Mouse (Mus musculus) Patski (cell line): ENCODE data around the gene Coro1b. TPM values are rescaled to one million over a fixed set of nuclear protein-coding genes. Genes with fewer than 3 reads are reported as not detected.
A peak's percentile ranks its signal among the peaks of the same experiment; 100 is the strongest.

Experiments used
- ATAC-seq: fragments of 100-300 bp; one replicate; pipeline ENCODE4 v1.8.0; 2021
- CTCF ChIA-PET: fragments of 350-600 bp; sonication (Branson Sonifier 250); formaldehyde crosslinking; loops from one replicate; lab custom pipeline; 2022; ENCODE audit warnings: inconsistent platforms; lab: Charles Lee
- POLR2A ChIA-PET: fragments of 350-600 bp; sonication (Branson Sonifier 250); formaldehyde crosslinking; loops from one replicate; lab custom pipeline; 2022; ENCODE audit warnings: antibody characterized with exemption, inconsistent platforms; lab: Charles Lee
- DNase-seq: peaks from one replicate; pipeline ENCODE4 v3.0.0-alpha.2; 2011; ENCODE audit warnings: low read depth, low spot score
- H3K27me3 ChIP-seq: fragments of 371-371 bp; one replicate; pipeline ENCODE4 v1.5.1; 2021
- CTCF ChIP-seq: fragments of 100-300 bp; IDR thresholded peaks from one replicate; pipeline ENCODE4 v1.5.1; 2021
- in situ Hi-C: fragments of 300-500 bp; cut with MboI; formaldehyde crosslinking; loops from 3 replicates; pipeline ENCODE4 v1.11.1; 2018; ENCODE audit warnings: low pct_unique_long_range_greater_than_20kb, mixed read lengths
- polyA plus RNA-seq: library from polyadenylated mRNA; unstranded; gene quantifications from one replicate; pipeline ENCODE4 v1.2.3, GENCODE M21; 2021

Coro1b gene
- polyA plus RNA-seq, 1 experiment from 2014 or later: 321 TPM

DNA sequence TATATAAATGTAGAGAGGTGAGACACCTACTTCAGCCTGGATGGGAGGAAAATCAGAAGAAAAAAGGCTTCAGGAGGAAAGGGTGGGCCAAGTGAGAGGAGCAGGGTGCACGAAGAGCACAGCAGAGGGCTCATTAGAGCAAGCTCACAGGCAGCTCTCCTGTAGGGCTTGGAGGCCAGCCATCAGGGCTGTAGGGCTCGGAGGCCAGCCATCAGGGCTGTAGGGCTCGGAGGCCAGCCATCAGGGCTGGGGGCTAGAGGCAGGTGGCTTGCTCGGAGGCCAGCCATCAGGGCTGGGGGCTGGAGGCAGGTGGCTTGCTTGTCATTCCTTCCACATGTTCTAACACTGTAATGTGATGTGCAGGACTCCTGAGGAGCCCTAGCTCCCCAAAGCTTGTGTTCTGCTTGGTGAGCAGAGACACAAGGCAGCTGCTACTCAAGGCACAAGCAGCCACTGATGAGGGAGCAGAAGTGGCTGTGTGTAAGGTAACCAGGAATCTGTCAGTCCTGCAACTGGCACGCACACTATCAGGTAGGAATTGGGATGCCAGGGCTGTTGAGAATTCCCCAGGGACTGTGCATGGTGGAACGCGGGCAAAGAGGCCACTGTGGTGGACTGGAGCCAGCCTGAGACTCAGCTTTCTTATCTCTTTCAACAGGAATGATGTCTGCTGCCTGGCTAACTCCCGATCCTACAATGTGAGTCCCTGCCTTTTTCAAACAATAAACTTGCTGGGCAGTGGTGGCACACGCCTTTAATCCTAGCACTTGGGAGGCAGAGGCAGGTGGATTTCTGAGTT, 18.5 kb downstream of the Coro1b start:
- ChIA-PET POLR2A (interaction anchor here (1.2 kb wide), 1 partner anchor 41 kb away, joined by 3 read pairs; no protein-coding TSS in a partner anchor), CTCF (interaction anchor here (1.2 to 1.6 kb wide), 2 partner anchors 20 to 34 kb away, joined by 3 read pairs; partner anchors contain the start of gene Rad9a)
- H3K27me3 ChIP-seq: no peaks in the 10 kb centered on the region
- in situ Hi-C loops: no loop called here
- ATAC-seq (no peak), DNase-seq (no peak)
- TF ChIP-seq CTCF: no peak

- H3K27me3 ChIP-seq: no peaks in the 10 kb centered on the region
- DNase-seq: peak; percentile 91
- peak; percentile 83 for ATAC-seq
- ChIA-PET CTCF (interaction anchor here (1.0 to 2.2 kb wide), 11 partner anchors 9 to 50 kb away, joined by 3 to 9 read pairs (median 5); partner anchors contain the start of genes Coro1b and Rad9a), POLR2A (interaction anchor here (0.6 to 3.3 kb wide), 11 partner anchors 10 to 279 kb away, joined by 3 to 22 read pairs (median 5); partner anchors contain the start of genes AC109138.7, Clcf1, Ppp1ca and Rad9a)
- TF ChIP-seq CTCF: no peak
- in situ Hi-C loops: no loop called here
Measured at GRCm38 (mm10) chr19:4169378-4169784, 21.0 kb downstream of the Coro1b start.

- ATAC-seq: no peak
- ChIA-PET POLR2A (interaction anchor here (1.0 to 3.3 kb wide), 13 partner anchors 10 to 60 kb away, joined by 3 to 22 read pairs (median 5); partner anchors contain the start of genes AC109138.7, Clcf1, Ppp1ca and Rad9a), CTCF (interaction anchor here (1.0 to 2.2 kb wide), 13 partner anchors 8 to 61 kb away, joined by 3 to 9 read pairs (median 5); partner anchors contain the start of genes Coro1b and Rad9a)
- TF ChIP-seq CTCF: no peak
- in situ Hi-C loops: no loop called here
- H3K27me3 ChIP-seq: no peaks in the 10 kb centered on the region
- DNase-seq: no peak
Measured at GRCm38 (mm10) chr19:4169810-4170209, 21.4 kb downstream of the Coro1b start.

DNA sequence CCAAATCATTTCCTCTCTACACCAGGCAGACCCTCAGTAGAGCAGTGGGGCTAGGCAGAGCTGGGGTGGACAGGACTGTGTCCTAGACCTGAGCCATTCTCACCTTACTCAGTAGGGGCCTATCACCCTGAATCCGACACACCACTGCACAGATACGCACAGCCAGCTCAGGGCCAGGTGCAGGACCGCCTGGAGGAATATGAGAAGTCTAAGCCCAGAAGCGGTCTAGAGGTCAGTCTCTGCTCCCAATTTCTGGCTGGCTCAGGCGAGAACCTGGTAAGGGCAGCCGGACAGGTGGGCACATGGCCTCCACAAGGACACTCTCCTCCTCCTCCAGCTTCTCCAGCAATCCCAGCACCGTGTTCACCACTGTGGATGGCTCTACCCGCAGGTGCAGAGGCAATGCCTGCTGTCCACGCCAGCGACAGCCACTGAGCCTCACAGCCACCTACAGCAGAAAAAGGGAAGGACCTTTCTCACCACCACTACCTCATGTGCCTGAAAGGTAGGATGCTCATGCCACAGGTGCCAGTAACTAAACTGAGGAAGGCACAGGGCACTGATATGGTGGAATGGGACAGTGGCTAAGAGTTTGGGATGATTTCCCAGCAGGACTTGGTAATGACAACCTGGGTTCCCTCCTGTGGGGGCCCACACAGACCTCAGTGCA, 22.4 kb downstream of the Coro1b start:
- in situ Hi-C loops: no loop called here
- H3K27me3 ChIP-seq: no peaks in the 10 kb centered on the region
- TF ChIP-seq CTCF: no peak
- no peak for DNase-seq
- ChIA-PET POLR2A (interaction anchor here (0.8 to 3.3 kb wide), 16 partner anchors 11 to 59 kb away, joined by 3 to 22 read pairs (median 4); partner anchors contain the start of genes AC109138.7, Clcf1, Ppp1ca and Rad9a), CTCF (interaction anchor here (1.0 to 2.2 kb wide), 7 partner anchors 11 to 60 kb away, joined by 3 to 9 read pairs (median 6); partner anchors contain the start of gene Rad9a)
- no peak for ATAC-seq

DNA sequence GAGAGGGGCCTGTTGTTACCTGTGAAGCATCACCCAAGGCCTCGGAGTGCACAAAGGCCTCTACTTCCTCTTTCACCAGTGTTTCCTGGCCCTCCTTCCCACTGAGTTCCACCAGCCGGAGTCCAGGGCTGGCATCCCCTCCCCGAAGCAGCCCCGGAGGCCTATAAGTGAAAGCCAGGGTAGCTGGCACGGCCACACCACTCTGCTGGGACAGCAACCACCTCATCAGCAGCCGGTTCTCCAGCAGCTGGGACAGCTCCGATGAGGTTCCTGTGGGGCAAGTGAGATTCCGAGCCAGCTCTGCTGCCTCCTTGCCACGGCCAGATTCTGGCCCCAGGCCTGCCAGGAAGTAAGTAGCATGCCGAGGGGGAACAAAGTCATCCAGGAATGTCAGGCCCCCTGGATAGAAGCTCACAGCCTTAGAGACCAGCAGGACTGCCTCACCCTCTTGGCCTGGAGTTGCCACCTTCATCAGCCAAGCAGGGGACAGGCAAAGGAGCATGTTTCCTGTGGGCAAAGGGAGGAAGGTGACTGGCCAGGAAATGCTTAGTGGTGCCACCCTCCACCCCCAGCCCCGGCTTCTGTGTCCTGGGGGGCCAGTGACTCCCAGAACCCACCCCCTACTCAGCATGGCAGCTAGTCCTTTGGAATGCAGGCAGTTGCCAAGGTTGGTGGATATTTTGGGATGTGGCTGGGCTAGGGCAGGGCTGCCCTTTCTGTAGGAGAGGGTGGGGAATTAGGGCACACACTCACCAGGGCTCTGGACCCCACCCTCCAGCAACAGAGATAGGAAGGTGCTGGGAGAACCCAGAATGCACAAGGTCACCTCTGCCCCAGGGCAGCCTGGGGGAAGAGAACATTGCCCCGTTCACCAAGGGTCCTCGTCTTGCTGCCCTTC, 23.2 kb downstream of the Coro1b start:
- no peaks in the 10 kb centered on the region for H3K27me3 ChIP-seq
- TF ChIP-seq CTCF: no peak
- CTCF ChIA-PET: interaction anchor here (1.2 to 2.2 kb wide), 4 partner anchors 10 to 57 kb away, joined by 4 to 8 read pairs (median 6); partner anchors contain the start of genes Ppp1ca, Rad9a and Tbc1d10c
- in situ Hi-C loops: no loop called here
- DNase-seq (peak; percentile 58), ATAC-seq (peak; percentile 16)
- POLR2A ChIA-PET: interaction anchor here (0.8 to 3.3 kb wide), 8 partner anchors 11 to 46 kb away, joined by 3 to 22 read pairs (median 4); partner anchors contain the start of genes AC109138.7, Clcf1, Ppp1ca and Rad9a

GRCm38 (mm10) chr19:4172925-4173324, 24.5 kb downstream of the Coro1b start:
- ChIA-PET CTCF (interaction anchor here (2.0 to 2.2 kb wide), 2 partner anchors 9 to 19 kb away, joined by 6 to 8 read pairs; partner anchors contain the start of genes Ppp1ca and Tbc1d10c), POLR2A (interaction anchor here (0.7 kb wide), 1 partner anchor 135 kb away, joined by 4 read pairs; no protein-coding TSS in a partner anchor)
- no peak for TF ChIP-seq CTCF
- H3K27me3 ChIP-seq: no peaks in the 10 kb centered on the region
- ATAC-seq (no peak), DNase-seq (no peak)
- in situ Hi-C loops: no loop called here

- DNase-seq (no peak), ATAC-seq (no peak)
- TF ChIP-seq CTCF: no peak
- ChIA-PET CTCF (interaction anchor here (1.3 to 1.4 kb wide), 2 partner anchors 10 to 17 kb away, joined by 3 read pairs; no protein-coding TSS in a partner anchor), POLR2A (interaction anchor here (1.4 kb wide), 1 partner anchor 10 kb away, joined by 3 read pairs; no protein-coding TSS in a partner anchor)
- no peaks in the 10 kb centered on the region for H3K27me3 ChIP-seq
- in situ Hi-C loops: no loop called here
Measured at GRCm38 (mm10) chr19:4175368-4175947, 27.0 kb downstream of the Coro1b start, which contains the start of gene Carns1. Gene Carns1 (minus strand): TSS chr19:4175479.

DNA sequence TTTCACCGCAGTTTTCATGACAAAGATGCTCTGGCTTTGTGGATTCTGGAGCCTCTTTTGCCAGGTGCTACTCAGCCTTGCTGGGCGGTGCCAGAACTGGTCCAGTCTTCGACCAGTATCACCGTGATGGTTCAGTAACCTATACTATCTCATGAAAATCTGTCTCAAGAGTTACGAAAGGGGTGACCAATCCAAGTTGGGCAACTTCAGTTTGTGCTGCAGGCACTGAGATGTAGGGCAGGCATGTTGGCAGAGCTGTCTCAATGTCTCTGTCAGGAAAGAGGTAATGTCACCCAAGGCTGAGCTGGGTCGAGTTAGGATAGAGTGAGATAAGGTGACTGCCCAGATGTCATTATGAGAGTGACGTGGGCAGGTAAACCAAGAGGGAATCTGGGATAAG, 32.0 kb downstream of the Coro1b start:
- ChIA-PET CTCF (interaction anchor here (1.7 to 2.4 kb wide), 2 partner anchors 8 to 10 kb away, joined by 4 to 8 read pairs; no protein-coding TSS in a partner anchor), POLR2A (no interaction called here)
- H3K27me3 ChIP-seq: no peaks in the 10 kb centered on the region
- in situ Hi-C loops: no loop called here
- no peak for ATAC-seq
- DNase-seq: no peak
- no peak for TF ChIP-seq CTCF

DNA sequence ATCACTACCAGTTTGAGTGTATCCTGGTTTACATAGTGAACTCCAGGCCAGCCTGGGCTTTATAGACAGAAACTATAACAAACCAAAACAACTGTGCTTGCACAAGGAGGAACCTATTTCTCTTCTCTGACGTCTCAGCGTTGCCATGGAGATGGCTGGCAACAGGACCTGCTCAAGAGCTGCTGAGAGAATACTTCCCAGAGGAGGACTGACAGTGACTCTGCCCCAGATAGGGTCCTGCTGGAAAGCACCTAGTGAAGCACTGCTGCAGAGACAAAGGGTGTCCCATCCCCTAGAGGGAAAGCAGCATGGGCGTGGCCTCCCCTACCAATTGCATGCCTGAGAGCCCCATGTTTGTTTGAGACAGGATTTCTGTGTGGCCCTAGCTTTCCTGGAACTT, 33.5 kb downstream of the Coro1b start:
- no peak for DNase-seq
- CTCF ChIA-PET: interaction anchor here (1.7 to 2.4 kb wide), 2 partner anchors 10 to 12 kb away, joined by 4 to 8 read pairs; no protein-coding TSS in a partner anchor
- no peak for TF ChIP-seq CTCF
- in situ Hi-C loops: no loop called here
- POLR2A ChIA-PET: interaction anchor here (1.3 to 1.6 kb wide), 2 partner anchors 10 to 20 kb away, joined by 4 to 7 read pairs; partner anchors contain the start of gene Rad9a
- no peak for ATAC-seq
- no peaks in the 10 kb centered on the region for H3K27me3 ChIP-seq
